Mouse (Mus musculus) brain, embryonic 14.5 days (tissue): ENCODE measurements at regions not wholly inside any gene's neighbourhood (a gene's known extent, or its start where the extent isn't known, plus 50 kb on each side); places are given as distances from the start of the nearest gene placed in this dataset.

Source experiments
- CTCF ChIP-seq: fragments of 200-500 bp; IDR thresholded peaks from 2 replicates; pipeline ENCODE4 v1.5.1; 2012; ENCODE audit warnings: inconsistent platforms, mild to moderate bottlenecking, moderate library complexity, borderline replicate concordance; ENCODE audit not compliant: insufficient read depth, insufficient read length; ENCODE audit errors: extremely low read depth
- POLR2A ChIP-seq: fragments of 200-500 bp; IDR thresholded peaks from 2 replicates; pipeline ENCODE4 v1.6.1; 2012; ENCODE audit warnings: mild to moderate bottlenecking, inconsistent platforms, borderline replicate concordance; ENCODE audit not compliant: poor library complexity, insufficient read depth, insufficient read length, severe bottlenecking; ENCODE audit errors: extremely low read depth

- TF ChIP-seq CTCF, result no peak
- TF ChIP-seq POLR2A, result no peak
Measured at GRCm38 (mm10) chr9:91545402-91545801, 179.8 kb upstream of the Zic1 start.
